Mouse (Mus musculus) gonadal fat pad, adult 2 months (tissue): Measurements from ENCODE around the gene Slc12a8. TPM values are rescaled to one million over a fixed set of nuclear protein-coding genes. Genes with fewer than 3 reads are reported as not detected.

Source experiments
- DNase-seq: peaks from one replicate; pipeline ENCODE4 v3.0.0-alpha.2; 2012; ENCODE audit warnings: low read depth
- polyA plus RNA-seq: library from polyadenylated mRNA; depleted of rRNA; stranded (reverse); fragments of >200 nt; gene quantifications from 2 replicates; pipeline ENCODE4 v1.2.3, GENCODE M21; 2012

The Slc12a8 gene
- polyA plus RNA-seq, 1 experiment = 1.0 TPM

DNA sequence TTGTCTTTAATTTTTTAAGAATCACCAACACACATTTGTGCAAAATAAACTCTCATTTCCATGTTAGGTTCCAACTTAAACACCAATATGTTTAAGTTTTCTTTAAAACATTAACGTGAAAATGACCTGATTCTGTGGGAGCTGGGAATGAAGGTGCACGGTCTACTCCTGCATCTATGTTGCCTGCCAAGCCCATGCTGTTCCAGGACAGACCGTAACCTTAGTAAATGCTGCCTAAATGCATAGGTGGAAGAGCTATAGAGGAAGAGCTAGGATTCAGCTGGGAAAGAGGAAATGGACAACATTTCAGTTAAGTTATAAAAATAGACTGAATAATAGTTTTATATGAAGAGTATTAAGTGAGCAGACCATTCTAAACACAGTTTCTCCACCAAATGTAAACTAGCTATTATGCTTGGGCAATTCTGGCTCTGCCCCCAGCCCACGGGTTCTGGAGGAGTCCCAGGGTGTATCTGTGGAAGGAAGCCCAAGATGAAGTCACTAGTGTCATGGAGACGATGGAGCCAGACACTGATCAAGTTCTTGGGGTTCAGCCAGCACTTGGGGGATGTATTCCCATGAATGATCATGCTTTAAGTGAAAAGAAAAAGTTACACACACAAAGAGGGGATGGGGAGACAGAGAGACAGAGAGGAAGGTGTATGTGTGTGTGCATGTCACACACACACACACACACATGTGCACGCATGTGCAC lies 95.1 kb downstream of the Slc12a8 start:
- DNase-seq = no peak

DNA sequence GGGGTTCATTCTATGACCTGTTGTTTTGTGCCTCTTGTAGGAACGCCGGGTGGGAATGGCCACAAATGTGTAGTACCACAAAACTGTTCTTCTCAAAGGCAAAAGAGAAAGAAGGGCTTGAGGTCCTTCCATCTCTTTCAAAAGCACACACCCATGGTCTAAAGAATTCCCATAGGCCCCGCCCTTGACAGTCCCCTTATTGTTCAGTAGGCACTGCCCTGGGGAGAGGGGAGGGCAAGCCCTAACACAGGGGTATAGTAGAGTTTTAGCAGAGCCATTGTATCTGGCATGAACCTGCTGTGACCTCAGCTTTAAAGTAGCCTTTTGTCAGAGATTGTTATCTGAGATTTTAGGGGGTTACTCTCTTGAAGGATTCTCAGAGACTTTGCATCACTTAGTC lies 98.9 kb downstream of the Slc12a8 start:
- DNase-seq = no peak

- no peak for DNase-seq
Measured at GRCm38 (mm10) chr16:33621836-33622235, 104.7 kb downstream of the Slc12a8 start.

GRCm38 (mm10) chr16:33624586-33624985 lies 107.5 kb downstream of the Slc12a8 start:
- no peak for DNase-seq

GRCm38 (mm10) chr16:33629539-33629938 lies 112.4 kb downstream of the Slc12a8 start:
- DNase-seq = no peak

DNA sequence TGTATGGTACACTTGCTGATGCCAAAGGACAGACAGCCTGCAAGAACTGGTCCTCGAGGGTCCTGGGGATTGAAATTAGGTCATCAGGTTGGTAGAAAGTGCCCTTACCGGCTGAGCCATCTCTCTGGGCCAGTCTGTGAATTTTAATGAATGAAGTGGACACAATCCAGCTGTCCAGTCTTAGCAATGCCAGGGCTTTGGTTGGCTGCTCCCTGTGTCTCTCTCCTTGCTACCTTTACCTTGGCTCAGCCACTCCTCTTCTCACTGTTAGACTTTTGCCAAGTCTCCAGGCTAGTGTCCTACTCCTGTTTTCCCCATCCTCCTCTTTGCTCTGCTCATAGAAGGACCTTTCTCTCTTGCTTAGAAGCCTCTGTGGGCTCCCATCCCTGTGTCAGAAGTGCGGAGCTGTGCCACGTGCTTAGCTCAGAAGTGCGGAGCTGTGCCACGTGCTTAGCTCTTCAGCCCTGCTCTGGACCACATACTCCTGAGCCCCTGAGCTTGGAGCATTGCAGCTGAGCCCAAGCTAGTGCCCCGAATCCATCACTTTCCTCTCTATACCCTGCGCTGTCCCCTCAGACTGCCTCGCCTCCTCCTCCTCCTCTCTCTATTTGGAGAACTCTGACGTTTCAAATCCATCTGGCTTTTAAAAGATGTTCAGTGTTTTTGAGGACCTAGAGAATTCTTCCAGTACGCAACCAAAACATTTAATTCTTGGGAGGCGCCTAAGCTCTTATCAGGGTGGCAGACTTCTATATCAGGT lies 118.9 kb downstream of the Slc12a8 start:
- no peak for DNase-seq

DNA sequence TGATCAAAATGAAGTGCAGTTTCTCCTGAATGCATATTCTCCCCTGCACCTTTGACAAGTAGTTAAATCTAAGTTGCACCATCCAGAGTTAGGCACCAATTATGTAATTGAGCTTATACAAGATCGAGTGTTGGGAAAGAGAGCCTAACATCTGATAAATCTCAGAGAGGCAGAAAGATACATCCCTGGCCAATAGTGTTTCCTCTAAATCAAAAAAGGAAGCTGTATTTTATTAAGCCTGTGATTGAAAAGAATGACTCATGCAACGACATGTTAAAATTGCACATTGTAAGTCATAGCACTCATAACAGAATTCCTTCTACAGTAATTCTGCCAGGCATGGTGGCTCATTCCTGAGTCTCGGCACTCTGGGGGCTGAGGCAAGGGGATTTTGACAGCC lies 124.7 kb downstream of the Slc12a8 start:
- peak; percentile 58 for DNase-seq

- no peak for DNase-seq
Measured at GRCm38 (mm10) chr16:33653116-33653515, 136.0 kb downstream of the Slc12a8 start.

- DNase-seq = no peak
Measured at GRCm38 (mm10) chr16:33655443-33655842, 138.3 kb downstream of the Slc12a8 start.

- no peak for DNase-seq
Measured at GRCm38 (mm10) chr16:33657191-33657590, 140.1 kb downstream of the Slc12a8 start.

DNA sequence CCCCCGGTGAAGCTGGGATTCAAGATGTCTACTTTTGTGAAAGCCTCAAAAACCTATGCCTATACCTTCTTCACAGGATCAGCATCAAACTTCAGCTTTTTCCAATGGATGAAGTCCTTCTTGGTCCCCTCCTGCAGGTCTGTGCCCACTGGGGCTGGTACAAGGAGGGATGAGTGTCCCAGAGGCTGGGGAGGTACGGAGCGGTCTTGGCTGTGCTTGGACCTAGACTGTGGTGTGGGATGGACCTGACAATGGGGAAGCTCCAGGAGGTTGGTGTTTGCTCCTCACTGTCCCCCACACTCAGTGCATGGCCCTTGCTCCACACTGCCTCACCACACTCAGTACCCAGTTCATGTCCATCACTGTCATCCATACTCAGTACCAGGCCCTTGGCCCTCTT lies 141.0 kb downstream of the Slc12a8 start:
- no peak for DNase-seq

- no peak for DNase-seq
Measured at GRCm38 (mm10) chr16:33659521-33659920, 142.4 kb downstream of the Slc12a8 start.

DNA sequence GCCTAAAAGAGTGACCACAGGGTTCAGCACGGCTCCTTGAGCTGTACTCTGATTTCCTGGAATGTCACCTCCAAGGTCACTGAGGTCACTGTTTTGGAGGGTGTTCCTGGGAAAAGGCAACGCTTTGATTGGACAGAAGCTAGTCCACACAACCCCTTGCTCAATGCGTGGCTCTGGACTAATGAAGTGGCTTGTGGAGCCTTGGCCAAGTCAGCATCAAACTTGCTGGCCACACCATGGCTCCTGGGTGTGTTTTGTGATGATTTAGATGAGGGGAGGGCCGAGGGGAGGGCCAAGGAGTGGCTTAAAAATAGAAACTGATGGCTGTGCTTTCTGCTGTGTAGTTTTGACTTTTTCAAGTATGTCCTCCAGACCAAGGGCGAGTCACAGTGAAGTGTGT lies 143.0 kb downstream of the Slc12a8 start:
- no peak for DNase-seq

DNA sequence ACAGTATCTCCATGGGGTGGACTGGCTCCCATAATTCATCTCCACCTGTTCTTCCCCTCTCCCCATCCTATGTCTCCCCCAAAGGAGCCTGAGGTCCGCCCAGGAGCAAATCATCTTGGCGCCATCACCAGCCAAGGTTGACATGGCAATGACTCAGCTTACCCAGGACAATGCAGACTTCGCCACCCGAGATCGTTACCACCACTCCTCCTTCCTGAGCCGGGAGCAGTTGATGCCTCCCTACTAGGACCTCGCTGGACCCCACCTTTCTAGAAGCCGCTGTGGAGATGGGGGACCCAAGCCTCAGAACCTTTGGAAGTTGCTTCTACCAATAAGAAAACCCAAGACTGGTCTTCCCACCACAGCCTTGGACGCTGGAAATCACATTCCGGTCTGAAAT lies 145.7 kb downstream of the Slc12a8 start:
- no peak for DNase-seq

GRCm38 (mm10) chr16:33666226-33666625 lies 149.1 kb downstream of the Slc12a8 start:
- no peak for DNase-seq

GRCm38 (mm10) chr16:33666985-33667538 lies 149.9 kb downstream of the Slc12a8 start:
- no peak for DNase-seq

- no peak for DNase-seq
Measured at GRCm38 (mm10) chr16:33668448-33668847, 151.3 kb downstream of the Slc12a8 start.

DNA sequence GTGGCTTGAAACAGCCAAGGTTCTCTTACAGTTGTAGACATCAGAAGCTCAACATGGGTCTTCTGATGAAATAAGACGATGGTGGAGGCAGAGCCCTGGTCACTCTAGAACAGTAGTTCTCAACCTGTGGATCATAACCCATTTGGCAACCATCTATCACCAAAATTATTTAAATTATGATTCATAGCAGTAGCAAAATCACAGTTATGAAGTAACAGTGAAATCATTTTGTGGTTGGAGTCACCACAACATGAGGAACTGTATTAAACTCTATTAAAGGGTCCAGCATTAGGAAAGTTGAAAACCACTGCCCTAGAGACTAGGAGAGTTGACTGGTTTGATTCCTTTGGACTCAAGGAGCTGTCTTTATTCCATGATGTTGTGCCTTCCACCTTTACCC lies 151.9 kb downstream of the Slc12a8 start:
- DNase-seq = no peak

GRCm38 (mm10) chr16:33670340-33670739 lies 153.2 kb downstream of the Slc12a8 start:
- DNase-seq = no peak

- no peak for DNase-seq
Measured at GRCm38 (mm10) chr16:33670933-33671332, 153.8 kb downstream of the Slc12a8 start.

DNA sequence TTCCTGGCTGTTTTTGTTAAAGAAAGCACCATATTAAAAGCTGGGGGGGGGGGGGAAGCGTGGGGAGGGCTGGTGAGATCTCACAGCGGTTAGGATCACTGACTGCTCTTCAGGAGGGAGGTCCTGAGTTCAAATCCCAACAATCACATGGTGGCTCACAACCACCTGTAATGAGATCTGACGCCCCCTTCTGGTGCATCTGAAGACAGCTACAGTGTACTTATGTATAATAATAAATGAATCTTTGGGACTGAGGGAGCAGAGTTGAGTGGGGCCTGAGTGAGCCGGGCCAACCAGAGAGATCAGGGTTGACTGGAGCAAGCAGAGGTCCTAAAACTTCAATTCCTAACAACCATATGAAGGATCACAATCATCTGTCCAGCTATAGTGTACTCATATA lies 155.1 kb downstream of the Slc12a8 start:
- DNase-seq = no peak

GRCm38 (mm10) chr16:33672643-33673042 lies 155.5 kb downstream of the Slc12a8 start:
- DNase-seq = no peak

DNA sequence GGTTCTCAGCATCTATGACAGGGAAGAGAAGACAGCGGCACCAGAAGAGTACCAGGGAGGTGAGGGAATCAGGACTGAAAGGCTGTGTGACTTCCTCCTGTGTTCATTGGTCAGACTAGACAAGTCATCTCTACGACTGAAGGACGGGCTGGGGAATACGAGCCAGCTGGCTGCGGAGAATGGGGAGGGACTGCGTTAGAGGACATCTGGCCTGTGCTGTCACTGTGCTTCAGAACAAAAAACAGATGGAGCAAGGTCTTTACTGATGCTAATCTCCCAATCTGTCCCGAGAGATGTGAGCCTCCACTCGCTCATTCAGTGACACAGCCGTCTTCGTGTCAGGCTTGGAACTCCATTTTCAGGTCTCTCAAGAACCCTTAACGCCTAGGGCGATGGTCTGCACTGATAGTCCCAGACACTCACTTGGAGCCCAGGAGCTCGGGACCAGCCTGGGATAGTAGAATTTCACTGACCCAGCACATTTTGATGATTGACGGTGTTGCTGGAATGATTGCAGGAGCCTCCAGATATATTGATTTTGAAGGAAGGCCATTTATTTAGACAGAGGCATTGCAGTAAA lies 156.5 kb downstream of the Slc12a8 start:
- no peak for DNase-seq
